Mouse (Mus musculus): Measurements from ENCODE around the gene Saa4.
"Not testable (repeated sequence)": the region's sequence is repeated elsewhere in the genome, so short reads cannot be mapped to it uniquely, and the experiment has no call there.

The Saa4 gene

GRCm38 (mm10) chr7:46746381-46746780 is 14.0 kb upstream of the Saa4 start:
- no peak for TF ChIP-seq NANOG (IDR thresholded peaks at IDR 0.05; ENCODE audit: borderline replicate concordance, low read length)
- no peak for TF ChIP-seq CTCF (conservative IDR thresholded peaks at IDR 0.05; ENCODE audit: low read length)
- no peak for TF ChIP-seq POU5F1 (IDR thresholded peaks at IDR 0.05; ENCODE audit: borderline replicate concordance, low read length)
- H3K27me3 ChIP-seq (ENCODE audit: insufficient read depth, low read length) = no peaks in the 10 kb centered on the region

GRCm38 (mm10) chr7:46745816-46746215 is 13.4 kb upstream of the Saa4 start:
- Histone ChIP-seq H3K4me3 (replicated peaks; ENCODE audit: low read length) (no peak overlapping the region), H3K9me3 (ENCODE audit: low read length) (no peaks in the 10 kb centered on the region), H3K27me3 (ENCODE audit: insufficient read depth, low read length) (no peaks in the 10 kb centered on the region), H3K4me1 (replicated peaks; ENCODE audit: low read depth, low read length) (peaks cover 12% of the 10 kb centered on the region), H3K36me3 (ENCODE audit: insufficient read depth, low read length) (no peaks in the 10 kb centered on the region)
- no peak for TF ChIP-seq NANOG (IDR thresholded peaks at IDR 0.05; ENCODE audit: borderline replicate concordance, low read length)
- no peak for TF ChIP-seq POU5F1 (IDR thresholded peaks at IDR 0.05; ENCODE audit: borderline replicate concordance, low read length)

More at GRCm38 (mm10) chr7:46746381-46746780, 14.0 kb upstream of the Saa4 start:
- H3K4me3 ChIP-seq (replicated peaks; ENCODE audit: low read length) = no peak overlapping the region
- no peaks in the 10 kb centered on the region for H3K9me3 ChIP-seq (ENCODE audit: low read length)
- peaks cover 12% of the 10 kb centered on the region for H3K4me1 ChIP-seq (replicated peaks; ENCODE audit: low read depth, low read length)
- H3K36me3 ChIP-seq (ENCODE audit: insufficient read depth, low read length) = no peaks in the 10 kb centered on the region

- not testable (repeated sequence) for H3K27me3 ChIP-seq (ENCODE audit: insufficient read depth, low read length); H3K4me1 ChIP-seq (replicated peaks; ENCODE audit: low read depth, low read length); H3K4me3 ChIP-seq (replicated peaks; ENCODE audit: low read length); H3K36me3 ChIP-seq (ENCODE audit: insufficient read depth, low read length); H3K9me3 ChIP-seq (ENCODE audit: low read length)
Measured at GRCm38 (mm10) chr7:46742880-46743279, 10.5 kb upstream of the Saa4 start, which contains the start of gene Saa1. Gene Saa1, minus strand, starts transcription at chr7:46742980.

GRCm38 (mm10) chr7:46740041-46740440 is 7.6 kb upstream of the Saa4 start:
- H3K4me3 ChIP-seq (replicated peaks; ENCODE audit: low read length); H3K9me3 ChIP-seq (ENCODE audit: low read length); H3K36me3 ChIP-seq (ENCODE audit: insufficient read depth, low read length); H3K27me3 ChIP-seq (ENCODE audit: insufficient read depth, low read length); H3K4me1 ChIP-seq (replicated peaks; ENCODE audit: low read depth, low read length): not testable (repeated sequence)

- H3K4me3 ChIP-seq (replicated peaks; ENCODE audit: low read length) = no peak overlapping the region
- no peaks in the 10 kb centered on the region for H3K36me3 ChIP-seq (ENCODE audit: insufficient read depth, low read length)
- H3K4me1 ChIP-seq (replicated peaks; ENCODE audit: low read depth, low read length) = peaks cover 8% of the 10 kb centered on the region
- H3K27me3 ChIP-seq (ENCODE audit: insufficient read depth, low read length) = no peaks in the 10 kb centered on the region
- H3K9me3 ChIP-seq (ENCODE audit: low read length) = no peaks in the 10 kb centered on the region
- no peak for TF ChIP-seq NANOG (IDR thresholded peaks at IDR 0.05; ENCODE audit: borderline replicate concordance, low read length)
- TF ChIP-seq POU5F1 (IDR thresholded peaks at IDR 0.05; ENCODE audit: borderline replicate concordance, low read length) = no peak
- TF ChIP-seq CTCF (conservative IDR thresholded peaks at IDR 0.05; ENCODE audit: low read length) = no peak
Measured at GRCm38 (mm10) chr7:46738561-46739460, 6.4 kb upstream of the Saa4 start.

- no peaks in the 10 kb centered on the region for H3K9me3 ChIP-seq (ENCODE audit: low read length)
- H3K27me3 ChIP-seq (ENCODE audit: insufficient read depth, low read length) = no peaks in the 10 kb centered on the region
- H3K36me3 ChIP-seq (ENCODE audit: insufficient read depth, low read length) = no peaks in the 10 kb centered on the region
- H3K4me3 ChIP-seq (replicated peaks; ENCODE audit: low read length) = no peak overlapping the region
- TF ChIP-seq CTCF (conservative IDR thresholded peaks at IDR 0.05; ENCODE audit: low read length) (no peak), NANOG (IDR thresholded peaks at IDR 0.05; ENCODE audit: borderline replicate concordance, low read length) (no peak), POU5F1 (IDR thresholded peaks at IDR 0.05; ENCODE audit: borderline replicate concordance, low read length) (no peak)
- peaks cover 8% of the 10 kb centered on the region for H3K4me1 ChIP-seq (replicated peaks; ENCODE audit: low read depth, low read length)
Measured at GRCm38 (mm10) chr7:46734983-46735382, 2.6 kb upstream of the Saa4 start.

- no peaks in the 10 kb centered on the region for H3K36me3 ChIP-seq (ENCODE audit: insufficient read depth, low read length)
- H3K27me3 ChIP-seq (ENCODE audit: insufficient read depth, low read length) = no peaks in the 10 kb centered on the region
- H3K9me3 ChIP-seq (ENCODE audit: low read length) = no peaks in the 10 kb centered on the region
- TF ChIP-seq CTCF (conservative IDR thresholded peaks at IDR 0.05; ENCODE audit: low read length) = no peak
- TF ChIP-seq POU5F1 (IDR thresholded peaks at IDR 0.05; ENCODE audit: borderline replicate concordance, low read length) = no peak
- TF ChIP-seq NANOG (IDR thresholded peaks at IDR 0.05; ENCODE audit: borderline replicate concordance, low read length) = no peak
- H3K4me3 ChIP-seq (replicated peaks; ENCODE audit: low read length) = no peak overlapping the region
- no peaks in the 10 kb centered on the region for H3K4me1 ChIP-seq (replicated peaks; ENCODE audit: low read depth, low read length)
Measured at GRCm38 (mm10) chr7:46727584-46727983, 4.8 kb downstream of the Saa4 start.

GRCm38 (mm10) chr7:46724396-46724795 is 8.0 kb downstream of the Saa4 start:
- H3K9me3 ChIP-seq (ENCODE audit: low read length) = no peaks in the 10 kb centered on the region
- TF ChIP-seq NANOG (IDR thresholded peaks at IDR 0.05; ENCODE audit: borderline replicate concordance, low read length) (no peak), CTCF (conservative IDR thresholded peaks at IDR 0.05; ENCODE audit: low read length) (no peak), POU5F1 (IDR thresholded peaks at IDR 0.05; ENCODE audit: borderline replicate concordance, low read length) (no peak)
- H3K36me3 ChIP-seq (ENCODE audit: insufficient read depth, low read length) = no peaks in the 10 kb centered on the region
- peaks cover 5% of the 10 kb centered on the region for H3K27me3 ChIP-seq (ENCODE audit: insufficient read depth, low read length)
- H3K4me1 ChIP-seq (replicated peaks; ENCODE audit: low read depth, low read length) = no peaks in the 10 kb centered on the region
- H3K4me3 ChIP-seq (replicated peaks; ENCODE audit: low read length) = no peak overlapping the region

- Histone ChIP-seq H3K4me1 (replicated peaks; ENCODE audit: low read depth, low read length) (no peaks in the 10 kb centered on the region), H3K27me3 (ENCODE audit: insufficient read depth, low read length) (peaks cover 5% of the 10 kb centered on the region), H3K4me3 (replicated peaks; ENCODE audit: low read length) (no peak overlapping the region), H3K36me3 (ENCODE audit: insufficient read depth, low read length) (no peaks in the 10 kb centered on the region), H3K9me3 (ENCODE audit: low read length) (no peaks in the 10 kb centered on the region)
- TF ChIP-seq POU5F1 (IDR thresholded peaks at IDR 0.05; ENCODE audit: borderline replicate concordance, low read length) (no peak), NANOG (IDR thresholded peaks at IDR 0.05; ENCODE audit: borderline replicate concordance, low read length) (no peak), CTCF (conservative IDR thresholded peaks at IDR 0.05; ENCODE audit: low read length) (no peak)
Measured at GRCm38 (mm10) chr7:46723849-46724248, 8.6 kb downstream of the Saa4 start.

Data from E14TG2a.4 (cell line).